Mouse (Mus musculus) layer of hippocampus, postnatal 36 days (tissue): ENCODE measurements around the gene Srf. TPM values are rescaled to one million over a fixed set of nuclear protein-coding genes. Genes with fewer than 3 reads are reported as not detected.

ENCODE experiments used
- DNase-seq, 2 experiments: peaks; one replicate each; pipeline ENCODE4 v3.0.0; 2022
- microRNA-seq, 2 experiments: library from miRNA; unstranded; fragments of <30 nt; microRNA quantifications; one replicate each; pipeline ENCODE4 v1.2.0; 2021
- total RNA-seq, 2 experiments: library from RNA; stranded (reverse); gene quantifications; 2 replicates each; pipeline ENCODE4 v1.2.3; 2021

The Srf gene
- total RNA-seq, 2 experiments from 2014 or later, result 82.3 to 83.6 TPM

- DNase-seq, result no peak
These were observed 42.6 kb downstream of the Srf start for GRCm38 (mm10) chr17:46513329-46513728.

DNA sequence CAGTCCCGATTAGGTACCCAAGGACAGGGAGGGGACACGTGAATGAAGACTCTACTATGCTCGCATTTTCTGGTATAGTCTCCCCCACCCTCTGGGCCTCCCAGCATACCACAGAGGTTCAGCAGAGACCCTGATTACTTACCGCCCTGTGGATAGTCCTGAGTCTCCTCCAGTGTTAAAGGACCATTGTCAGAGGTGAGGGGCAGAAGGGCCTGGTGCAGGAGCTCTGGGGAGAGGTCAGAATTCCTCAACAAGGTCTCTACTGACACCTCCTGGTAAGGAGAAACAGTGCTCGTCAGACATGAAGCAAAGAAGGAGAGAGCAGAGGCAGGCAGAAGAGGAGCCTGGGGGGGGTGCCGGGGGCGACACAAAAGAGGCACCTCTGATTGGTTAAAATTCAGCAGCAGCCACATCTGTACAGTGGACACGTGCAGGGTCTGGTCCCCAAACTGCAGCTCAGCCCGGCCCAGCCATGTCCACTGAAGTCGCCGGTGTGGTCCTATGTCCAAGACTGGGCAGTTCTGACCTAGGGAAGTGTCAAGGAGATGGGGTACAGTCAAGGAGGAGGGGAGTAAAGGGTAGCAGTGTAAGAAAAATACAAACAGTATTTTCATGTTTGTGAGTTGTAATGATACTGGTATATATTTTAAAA lies 44.8 kb downstream of the Srf start:
- DNase-seq, result no peak

GRCm38 (mm10) chr17:46505617-46506016 lies 50.4 kb downstream of the Srf start:
- no peak for DNase-seq

DNA sequence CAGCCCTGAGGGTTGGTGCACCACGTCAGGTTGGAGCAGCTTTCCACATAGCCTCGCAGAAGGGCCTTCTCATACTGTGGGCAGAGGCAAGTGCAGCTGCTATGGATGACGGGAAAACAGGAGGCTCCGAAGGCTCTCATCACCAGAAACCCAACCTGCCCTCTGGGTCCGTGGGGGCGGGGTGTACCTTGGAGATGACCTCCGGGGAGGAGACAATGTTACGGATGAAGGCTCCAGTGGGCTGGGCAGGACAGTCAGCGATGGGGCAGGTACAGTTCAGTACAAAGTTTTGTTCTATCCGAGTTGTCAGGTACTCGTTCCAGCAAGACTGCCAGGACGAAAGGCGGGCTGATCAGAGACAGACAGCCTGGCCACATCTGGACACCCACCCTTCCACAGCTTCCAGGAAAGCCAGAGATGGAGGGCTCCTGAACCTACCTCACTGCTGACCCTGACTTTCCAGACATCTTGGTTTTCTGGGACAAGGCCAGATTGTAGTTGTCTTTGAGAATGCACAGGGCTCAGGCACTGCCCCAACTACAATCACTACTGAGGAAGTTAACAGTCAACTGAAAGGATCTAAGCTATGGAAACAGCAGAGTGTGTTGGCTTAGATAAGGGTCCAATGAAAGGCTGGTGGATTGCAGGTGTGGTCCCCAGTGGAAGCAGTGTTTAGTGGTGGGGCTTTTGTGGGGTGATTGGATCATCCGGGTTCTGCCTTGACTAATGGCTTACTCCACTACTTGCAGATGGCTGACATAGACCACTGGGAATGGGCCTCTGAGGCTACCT lies 51.9 kb downstream of the Srf start:
- DNase-seq, result no peak

DNA sequence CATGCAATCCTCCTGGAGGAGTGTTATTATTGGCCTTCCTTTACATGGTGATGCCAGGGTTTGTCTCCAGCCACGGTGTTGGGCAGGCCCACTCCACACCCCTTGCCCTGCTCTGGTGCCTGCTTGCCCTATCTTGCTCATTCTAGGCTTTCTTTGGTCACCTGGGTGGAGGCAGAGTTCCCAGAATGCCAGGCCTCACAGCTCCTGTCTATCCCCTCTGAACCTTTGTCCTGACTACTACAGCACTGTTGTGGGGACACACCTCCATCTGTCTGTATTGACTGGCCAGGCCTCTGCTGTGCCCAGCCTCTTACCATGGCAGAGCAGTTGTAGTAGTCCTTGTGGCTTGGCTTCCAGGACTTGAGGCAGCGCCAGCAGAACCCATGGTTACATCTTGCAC lies 53.2 kb downstream of the Srf start:
- DNase-seq, result no peak

Small RNA genes within 50 kb of the gene (microRNA-seq; reads per million reads assigned to microRNA genes)
- 1.5 to 3.6 reads per million in 2 experiments for gene Mir6976

Other genes starting within 250 kb of the Srf start
- gene Abcc10, start 227.8 kb downstream of the Srf start, total RNA-seq, result 1 to 10 TPM; 8.2 to 9.0 TPM
- 10 to 100 TPM; 56.3 to 60.0 TPM for gene Zfp318, start 172.4 kb downstream of the Srf start, total RNA-seq
- gene Crip3, start 127.2 kb downstream of the Srf start, total RNA-seq, result 1 to 10 TPM; 8.1 to 8.4 TPM
- gene Slc22a7, start 117.7 kb downstream of the Srf start, total RNA-seq, result under 1 TPM in 1 of 2 experiments, not detected in 1; 0.30 TPM
- gene Ttbk1, start 68.5 kb downstream of the Srf start, total RNA-seq, result 100 to 1,000 TPM; 114 to 118 TPM
- 1 to 10 TPM; 4.9 to 7.1 TPM for gene Dnph1, start 59.5 kb downstream of the Srf start, total RNA-seq
- 10 to 100 TPM; 56.0 to 59.4 TPM for gene Cul9, start 9.8 kb downstream of the Srf start, total RNA-seq
- gene Ptk7, start 73.3 kb upstream of the Srf start, total RNA-seq, result 1 to 10 TPM; 8.5 to 9.6 TPM
- gene Klc4, start 89.8 kb upstream of the Srf start, total RNA-seq, result 10 to 100 TPM; 19.0 to 19.7 TPM
- 10 to 100 TPM; 45.3 to 50.7 TPM for gene Mrpl2, start 90.1 kb upstream of the Srf start, total RNA-seq
- gene Cul7, start 94.2 kb upstream of the Srf start, total RNA-seq, result 10 to 100 TPM; 18.4 to 20.0 TPM
- 10 to 100 TPM; 14.5 to 15.4 TPM for gene Rrp36, start 118.2 kb upstream of the Srf start, total RNA-seq
- gene Mea1, start 122.6 kb upstream of the Srf start, total RNA-seq, result 100 to 1,000 TPM in 1 of 2 experiments, 10 to 100 TPM in 1; 97.6 to 100 TPM
- gene Klhdc3, start 124.7 kb upstream of the Srf start, total RNA-seq, result 100 to 1,000 TPM; 166 to 167 TPM
- 10 to 100 TPM; 86.5 to 91.9 TPM for gene Ppp2r5d, start 148.9 kb upstream of the Srf start, total RNA-seq
- gene Pex6, start 155.3 kb upstream of the Srf start, total RNA-seq, result 10 to 100 TPM; 54.6 to 56.6 TPM
- gene Gnmt, start 173.0 kb upstream of the Srf start, total RNA-seq, result not detected
- 10 to 100 TPM; 64.0 to 68.6 TPM for gene Cnpy3, start 196.0 kb upstream of the Srf start, total RNA-seq
- under 1 TPM in 1 of 2 experiments, not detected in 1; 0.30 TPM for gene Ptcra, start 207.5 kb upstream of the Srf start, total RNA-seq
- 1 to 10 TPM; 6.6 to 9.4 TPM for gene 2310039H08Rik, start 216.5 kb upstream of the Srf start, total RNA-seq
- 10 to 100 TPM; 47.2 to 53.8 TPM for gene Rpl7l1, start 226.5 kb upstream of the Srf start, total RNA-seq